ENCODE assay signal across 19 mouse cellular contexts in the genomic region with DNA sequence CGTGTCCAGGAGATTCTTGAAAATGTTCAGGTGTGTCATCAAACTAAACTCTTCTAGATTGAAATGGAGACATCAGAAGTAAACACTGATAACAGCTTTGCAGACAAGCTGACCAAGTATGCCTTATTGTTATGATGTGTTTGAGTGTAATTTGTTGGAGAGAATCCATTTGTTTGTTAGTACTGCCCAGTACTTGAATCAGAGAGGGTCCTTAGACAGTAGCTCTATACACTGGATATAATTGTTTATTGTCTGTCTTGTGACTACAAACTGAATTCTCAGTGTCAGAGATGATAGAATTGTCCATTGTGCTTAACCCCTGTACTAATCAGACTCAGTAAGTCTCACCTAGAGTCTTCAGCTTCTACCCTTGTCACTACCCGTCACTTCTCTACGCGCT. TPM values are rescaled to one million over a fixed set of nuclear protein-coding genes. Genes with fewer than 3 reads are reported as not detected.
DNase-seq lines count a peak whose midpoint lies in the region; TF ChIP-seq lines count a peak whose summit lies in the region.
"Had no signal": no experiment of that assay in that cellular context is flagged by ENCODE, and none has a peak within 500 bp of the region (broad histone marks: within the 10 kb centered on the region; RNA-seq: fewer than 3 reads in every experiment).

No protein-coding gene starts in this region.

- peak overlapping the region; percentile 77 for H3K27ac ChIP-seq in layer of hippocampus, adult 2 months
- H3K27ac ChIP-seq: embryonic facial prominence, embryonic 13.5 days; embryonic facial prominence, embryonic 15.5 days; forebrain, embryonic 10.5 days; forebrain, embryonic 12.5 days had no signal

- TF ChIP-seq CTCF in layer of hippocampus, adult 2 months (conservative IDR thresholded peaks at IDR 0.05): no peak

- H3K4me3 ChIP-seq in layer of hippocampus, adult 2 months: no peak overlapping the region
- H3K4me3 ChIP-seq: embryonic facial prominence, embryonic 13.5 days; embryonic facial prominence, embryonic 15.5 days; erythroblast, embryonic 14.5 days; forebrain, embryonic 10.5 days; forebrain, embryonic 12.5 days had no signal

- DNase-seq in layer of hippocampus, adult 2 months (ENCODE audit: low spot score in 2 of 2): no peak
- no peak for DNase-seq in layer of hippocampus, postnatal 14 days (ENCODE audit: low spot score in 2 of 2)
- DNase-seq in brain, adult 2 months (ENCODE audit: low read depth, low spot score): peak; percentile 75
- DNase-seq in telencephalon, adult 2 months (ENCODE audit: low read depth, low spot score): peak; percentile 54
- no peak for DNase-seq in adrenal gland, postnatal 14 days
- DNase-seq: adrenal gland, adult 8-10 months; adrenal gland, postnatal 25 days; B cell, adult 2 months; cerebellum, adult 11-12 months; cerebellum, adult 2 months; cerebellum, adult 9-10 months; cerebellum, postnatal 10 days; cerebellum, postnatal 25 days; embryo, embryonic 11 days had no signal

RNA-seq across cellular contexts. Expression of gene Ccp110, which starts 5.7 kb away (rescaled TPM):
- total RNA-seq in layer of hippocampus, adult 2 months (2021): 10 to 100 TPM; 41.5 to 50.3 TPM
- 10 to 100 TPM; 36.2 TPM for total RNA-seq in layer of hippocampus, postnatal 14 days (2021)
- 8.2 and 9.5 TPM in 2 replicates for total RNA-seq in adrenal gland, postnatal 14 days (2021)

RNA-seq across cellular contexts. Expression of gene Gde1, which starts 12.5 kb away (rescaled TPM):
- 100 to 1,000 TPM; 204 to 214 TPM for total RNA-seq in layer of hippocampus, adult 2 months (2021)
- 100 to 1,000 TPM; 247 to 250 TPM for total RNA-seq in layer of hippocampus, postnatal 14 days (2021)
- total RNA-seq in adrenal gland, postnatal 14 days (2021): 97.6 and 107 TPM in 2 replicates

RNA-seq across cellular contexts. Expression of gene Vps35l, which starts 22.0 kb away (rescaled TPM):
- total RNA-seq in layer of hippocampus, adult 2 months (2021): 10 to 100 TPM; 58.5 to 65.1 TPM
- 10 to 100 TPM; 59.5 to 61.9 TPM for total RNA-seq in layer of hippocampus, postnatal 14 days (2021)
- 52.4 and 62.7 TPM in 2 replicates for total RNA-seq in adrenal gland, postnatal 14 days (2021)

Comparison
In these comparisons a context has a peak if more than half of its experiments do, and no peak if none do; other contexts are left out.
1. DNase-seq: peak in brain, adult 2 months (single experiment) and telencephalon, adult 2 months (single experiment); none in layer of hippocampus, adult 2 months (0 of 2), layer of hippocampus, postnatal 14 days (0 of 2) and adrenal gland, postnatal 14 days (single experiment).